Mouse (Mus musculus): ENCODE data around the gene Babam2. TPM values are rescaled to one million over a fixed set of nuclear protein-coding genes. Genes with fewer than 3 reads are reported as not detected.
"Not testable (repeated sequence)": the region's sequence is repeated elsewhere in the genome, so short reads cannot be mapped to it uniquely, and the experiment has no call there.

Babam2 gene
- total RNA-seq, 2 experiments from 2014 or later, result 41.3 to 44.5 TPM

DNA sequence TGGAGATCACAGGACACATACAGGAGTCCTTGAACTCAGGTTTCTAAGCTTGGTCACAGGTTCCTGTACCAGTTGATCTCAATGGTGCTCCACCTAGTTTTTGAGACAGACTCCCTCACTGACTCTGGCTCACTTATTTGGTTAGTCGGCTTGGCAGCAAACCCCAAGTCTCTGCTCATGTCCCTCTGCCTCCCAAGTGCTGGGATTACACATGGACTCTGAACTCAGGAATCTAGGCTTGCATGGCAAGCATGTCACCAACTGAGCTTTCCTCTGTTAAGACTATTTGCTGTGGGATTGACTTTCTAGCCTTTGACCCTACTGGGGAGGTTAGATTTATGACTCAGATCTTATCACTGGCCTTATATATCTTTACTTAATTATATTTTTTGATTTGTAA lies 65.3 kb downstream of the Babam2 start:
- intact Hi-C loops (cut with DNase I), result loop anchor here (10.0 kb wide), 1 partner anchor 122 kb away; no protein-coding TSS in a partner anchor
- DNase-seq (ENCODE audit: low spot score in 2 of 2), result no peak

DNA sequence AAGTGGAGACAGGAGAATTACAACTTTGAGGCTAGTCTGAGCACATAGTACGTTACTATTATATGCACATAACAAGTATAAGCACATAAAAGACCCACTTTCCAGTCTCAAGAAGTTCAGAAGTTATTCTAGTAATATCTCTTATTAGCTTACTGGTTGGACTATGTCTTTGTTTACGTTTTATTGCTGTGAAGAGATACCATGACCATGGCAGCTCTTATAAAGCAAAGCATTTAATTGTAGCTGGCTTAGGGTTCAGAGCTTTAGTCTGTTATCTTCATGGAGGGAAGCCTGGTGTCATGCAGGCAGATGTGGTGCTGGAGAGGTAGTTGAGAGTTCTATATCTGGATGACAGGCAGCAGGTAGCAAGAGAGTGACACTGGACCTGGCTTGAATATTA lies 68.3 kb downstream of the Babam2 start:
- intact Hi-C loops (cut with DNase I), result loop anchor here (10.0 kb wide), 1 partner anchor 119 kb away; no protein-coding TSS in a partner anchor
- no peak for DNase-seq (ENCODE audit: low spot score in 2 of 2)

DNA sequence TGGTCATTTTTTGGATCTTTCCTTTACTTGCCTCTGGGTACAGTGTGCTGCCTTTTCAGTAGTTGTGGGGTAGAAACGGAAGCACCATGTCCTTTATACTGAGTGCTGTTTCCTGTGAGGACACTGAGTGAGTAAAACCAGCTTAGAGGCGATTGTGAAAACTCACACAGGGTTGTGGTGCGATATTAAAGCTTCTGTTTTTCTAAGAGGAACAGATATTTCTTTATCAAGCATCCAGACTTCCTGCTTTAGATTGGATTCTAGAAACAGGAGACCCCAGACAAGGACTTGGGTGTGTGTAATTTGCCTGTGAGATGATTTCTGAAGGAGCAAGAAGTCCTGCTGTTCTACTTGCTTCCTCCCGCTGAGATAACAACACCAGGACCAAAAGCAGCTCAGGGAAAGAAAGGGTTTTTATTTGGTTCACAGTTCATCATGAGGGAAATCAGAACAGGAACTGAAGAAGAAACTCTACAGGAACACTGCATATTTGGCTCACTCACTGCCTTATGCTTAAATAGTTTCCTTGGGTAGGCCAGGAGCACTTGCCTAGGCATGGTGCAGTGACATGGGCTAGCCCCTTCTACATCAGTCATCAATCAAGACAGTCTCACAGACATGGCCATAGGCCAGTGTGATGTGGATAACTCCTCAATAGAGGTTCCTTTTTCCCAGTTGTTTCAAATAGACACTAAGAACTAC lies 69.5 kb downstream of the Babam2 start:
- peak in 1 of 2 experiments; percentile 9 for DNase-seq (ENCODE audit: low spot score in 2 of 2)
- intact Hi-C loops (cut with DNase I), result loop anchor here (10.0 kb wide), 1 partner anchor 118 kb away; no protein-coding TSS in a partner anchor

DNA sequence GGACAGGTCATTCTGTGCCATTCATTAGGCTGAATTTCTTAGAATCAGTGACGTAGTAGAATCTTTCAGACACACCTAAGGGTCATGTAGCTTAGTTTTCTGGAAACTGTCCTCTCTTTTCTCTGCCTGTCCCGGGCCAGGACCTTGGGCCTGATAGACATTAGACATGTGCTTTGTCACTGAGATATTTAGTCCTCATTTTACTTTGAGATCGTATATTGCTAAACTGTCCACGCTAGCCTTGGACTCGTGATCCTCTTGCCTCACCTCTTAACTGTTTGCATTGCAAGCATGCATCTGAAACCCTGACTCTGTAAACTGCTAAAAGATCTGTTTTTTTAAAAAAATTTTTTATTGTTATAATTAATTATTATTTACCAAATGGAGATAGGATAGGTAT lies 74.0 kb downstream of the Babam2 start:
- DNase-seq (ENCODE audit: low spot score in 2 of 2), result no peak
- intact Hi-C loops (cut with DNase I), result no loop called here

DNA sequence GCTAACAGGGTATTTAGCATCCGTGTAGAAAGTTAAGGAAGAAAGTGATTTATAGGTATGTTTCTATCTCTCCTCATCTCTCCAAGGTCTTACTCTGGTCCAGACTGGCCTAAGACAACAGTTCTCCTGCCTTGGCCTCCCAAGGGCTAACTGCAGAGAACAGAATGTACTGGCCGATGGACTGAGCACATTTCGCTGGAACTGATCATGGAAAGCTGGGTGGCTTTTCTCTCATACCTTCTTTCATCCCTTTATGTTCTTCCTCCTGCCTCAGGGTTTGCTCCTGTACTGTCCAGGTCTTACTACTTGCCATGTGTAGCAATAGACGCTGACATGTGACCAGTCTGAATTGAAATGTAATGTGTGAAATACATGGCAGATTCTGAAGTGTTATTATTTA lies 74.4 kb downstream of the Babam2 start:
- intact Hi-C loops (cut with DNase I), result no loop called here
- no peak for DNase-seq (ENCODE audit: low spot score in 2 of 2)

DNA sequence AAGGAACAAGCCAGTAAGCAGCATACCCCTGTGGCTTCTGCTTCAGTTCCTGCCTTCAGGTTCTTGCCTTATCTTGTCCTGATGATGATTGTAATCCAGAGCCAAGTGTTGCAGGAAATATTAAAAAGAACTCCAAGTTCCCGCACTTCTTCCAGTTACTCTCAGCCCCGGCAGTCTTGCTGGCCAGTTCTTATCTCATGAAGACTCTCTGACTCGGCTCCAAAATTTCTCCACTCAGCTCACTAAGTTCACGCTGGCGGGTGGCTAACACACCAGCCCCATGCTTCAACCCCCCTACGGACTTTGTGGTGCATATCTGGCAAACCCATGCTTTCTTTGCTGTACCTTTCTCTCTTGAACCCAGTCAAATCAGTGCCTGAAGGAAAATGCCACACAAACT lies 77.5 kb downstream of the Babam2 start:
- intact Hi-C loops (cut with DNase I), result no loop called here
- DNase-seq (ENCODE audit: low spot score in 2 of 2), result no peak

DNA sequence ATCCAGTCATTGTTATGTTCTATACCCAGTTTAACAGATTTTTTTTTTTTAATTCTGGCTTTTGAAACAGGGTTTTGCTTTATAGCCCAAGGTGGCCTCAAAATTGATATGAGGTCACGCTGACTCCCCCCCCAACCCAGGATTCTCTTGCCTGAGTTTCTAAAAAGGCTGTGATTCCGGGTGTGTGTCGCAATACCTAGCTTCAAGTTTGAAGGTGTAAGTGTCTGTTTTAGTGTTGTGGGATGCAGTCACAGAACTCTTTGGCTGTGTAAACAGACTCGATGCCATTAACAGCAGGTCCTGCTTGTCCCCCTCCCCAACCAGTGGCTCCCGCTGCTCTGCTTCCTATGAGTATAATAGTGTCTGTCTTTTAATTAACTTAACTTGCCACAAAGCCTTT lies 84.1 kb downstream of the Babam2 start:
- DNase-seq (ENCODE audit: low spot score in 2 of 2), result no peak
- intact Hi-C loops (cut with DNase I), result no loop called here

DNA sequence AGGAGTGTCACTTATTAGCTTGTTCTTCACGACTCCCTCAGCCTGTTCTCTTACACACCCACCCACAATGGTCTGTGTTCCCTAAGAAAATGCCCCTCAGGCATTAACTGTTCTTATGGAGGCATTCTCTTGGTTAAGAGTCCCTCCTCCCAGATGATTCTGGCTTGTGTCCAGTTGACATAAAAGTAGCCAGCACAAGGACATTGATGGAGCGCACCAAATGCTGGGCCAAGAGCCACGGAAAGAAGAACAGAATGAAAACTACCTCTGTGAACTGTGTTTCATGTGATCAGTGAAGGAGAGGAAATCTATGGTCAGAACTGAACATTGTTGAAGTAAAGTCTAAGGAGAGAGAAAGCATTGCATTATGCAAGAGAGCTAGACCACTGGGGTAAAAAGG lies 89.7 kb downstream of the Babam2 start:
- intact Hi-C loops (cut with DNase I), result no loop called here
- no peak for DNase-seq (ENCODE audit: low spot score in 2 of 2)

DNA sequence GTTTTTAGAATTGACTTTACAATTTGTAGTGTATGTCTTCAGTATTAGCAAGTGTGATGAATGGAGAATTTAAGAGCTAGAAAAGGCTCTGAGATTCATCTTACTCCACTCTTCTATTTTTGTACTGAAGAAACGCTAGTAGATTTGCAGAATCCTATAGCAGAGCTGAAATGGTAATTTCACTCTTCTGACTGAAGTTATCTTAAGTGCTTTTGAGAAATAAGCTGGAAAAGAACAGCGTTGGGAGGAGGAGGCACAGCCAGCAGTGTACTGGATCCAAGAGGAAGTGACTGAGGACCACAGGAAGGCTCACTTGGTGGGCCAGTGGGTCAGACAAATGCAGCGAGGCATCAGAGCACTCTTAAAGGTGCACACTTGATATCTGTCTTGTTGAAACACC lies 90.1 kb downstream of the Babam2 start:
- intact Hi-C loops (cut with DNase I), result no loop called here
- DNase-seq (ENCODE audit: low spot score in 2 of 2), result peak in 1 of 2 experiments; percentile 12

DNA sequence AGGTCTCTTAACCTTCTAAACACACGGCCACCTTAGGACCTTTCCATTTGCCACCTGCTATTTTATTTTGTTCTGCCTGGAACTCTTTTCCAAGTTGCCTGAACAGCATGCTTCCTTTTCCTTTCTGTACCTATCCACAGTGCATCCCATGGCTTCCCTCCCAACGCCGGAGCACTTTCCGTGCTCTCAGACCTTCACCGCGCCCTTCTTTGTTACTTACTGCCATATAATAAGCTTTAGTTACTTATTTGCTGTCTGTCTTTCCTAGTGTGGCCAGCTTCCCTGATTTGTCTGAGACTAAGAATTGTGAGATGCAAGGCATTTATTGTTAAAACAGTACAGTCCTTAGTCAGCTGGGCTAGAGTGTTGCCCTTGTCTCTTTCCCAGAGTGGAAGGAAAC lies 94.9 kb downstream of the Babam2 start:
- DNase-seq (ENCODE audit: low spot score in 2 of 2), result no peak
- intact Hi-C loops (cut with DNase I), result no loop called here

DNA sequence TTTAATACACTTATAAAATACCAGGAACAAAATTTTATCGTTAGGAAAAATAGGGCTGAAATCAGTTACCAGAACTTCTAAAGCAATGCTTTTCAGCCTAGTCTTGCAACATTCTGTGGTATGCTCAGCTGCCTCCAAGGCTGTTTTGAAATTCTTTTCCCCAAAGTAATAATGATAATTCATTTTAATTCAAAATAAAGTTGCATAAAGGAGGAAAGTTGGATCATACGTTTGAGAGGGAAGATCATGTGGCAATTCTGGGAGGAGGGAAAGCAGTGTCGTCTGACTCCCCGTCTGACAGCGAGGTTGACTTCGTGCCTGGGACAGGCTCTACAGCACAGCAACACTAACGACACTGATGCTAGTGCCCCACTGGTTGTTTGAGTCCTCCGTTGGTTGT lies 95.4 kb downstream of the Babam2 start:
- intact Hi-C loops (cut with DNase I), result no loop called here
- DNase-seq (ENCODE audit: low spot score in 2 of 2), result no peak

DNA sequence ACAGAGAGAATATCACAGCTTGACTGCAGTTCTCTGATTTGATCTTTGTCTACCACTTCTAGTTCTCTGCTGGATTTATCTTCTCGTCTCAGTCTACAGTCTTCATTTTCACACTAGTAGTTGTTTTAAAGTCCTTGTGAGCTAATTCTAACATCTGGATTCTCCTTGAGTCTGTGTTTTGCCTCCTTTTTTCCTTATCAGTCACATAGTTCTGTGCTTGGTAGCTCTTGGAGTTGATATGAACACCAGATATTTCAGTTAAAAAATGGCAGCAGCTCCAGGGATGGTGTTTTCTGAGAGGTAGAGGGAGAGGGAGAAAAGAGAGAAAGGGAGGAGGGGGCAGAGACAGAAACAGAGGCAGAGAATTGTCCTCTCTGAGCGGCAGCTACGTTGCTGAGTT lies 97.9 kb downstream of the Babam2 start:
- no peak for DNase-seq (ENCODE audit: low spot score in 2 of 2)
- intact Hi-C loops (cut with DNase I), result no loop called here

DNA sequence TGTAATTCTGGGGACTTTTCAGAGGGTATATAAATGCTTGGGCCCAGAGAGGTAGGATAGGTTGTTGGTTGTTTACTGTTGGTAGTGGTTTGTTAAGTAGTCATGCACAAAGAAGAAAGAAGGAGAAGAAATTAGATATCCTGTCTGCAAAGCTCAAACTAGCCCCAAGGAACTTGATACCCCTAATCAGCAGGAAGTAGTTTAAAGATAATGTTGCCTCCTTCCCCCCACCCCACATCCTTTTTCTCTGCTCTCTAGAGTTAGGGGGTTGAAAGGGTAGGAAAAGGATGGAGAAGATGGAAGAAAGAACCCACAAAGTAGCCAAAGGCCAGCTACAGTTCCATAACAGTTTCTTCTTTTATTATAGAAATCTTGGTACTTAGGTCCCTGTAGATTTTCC lies 99.5 kb downstream of the Babam2 start:
- intact Hi-C loops (cut with DNase I), result no loop called here
- DNase-seq (ENCODE audit: low spot score in 2 of 2), result no peak

DNA sequence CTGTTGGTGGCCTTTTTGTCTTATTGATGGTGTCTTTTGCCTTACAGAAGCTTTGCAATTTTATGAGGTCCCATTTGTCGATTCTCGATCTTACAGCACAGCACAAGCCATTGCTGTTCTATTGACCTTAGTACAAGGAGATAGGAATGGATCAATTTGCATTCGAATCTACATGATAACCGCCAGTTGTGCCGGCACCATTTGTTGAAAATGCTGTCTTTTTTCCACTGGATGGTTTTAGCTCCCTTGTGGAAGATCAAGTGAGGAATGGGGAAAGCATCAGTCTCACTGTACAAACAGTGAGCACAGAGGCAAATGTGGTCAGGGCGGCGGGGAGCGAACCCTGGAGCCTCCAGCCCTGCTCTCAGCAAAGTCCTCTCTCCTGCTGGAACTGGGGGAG lies 106.7 kb downstream of the Babam2 start:
- intact Hi-C loops (cut with DNase I), result not testable (repeated sequence)

DNA sequence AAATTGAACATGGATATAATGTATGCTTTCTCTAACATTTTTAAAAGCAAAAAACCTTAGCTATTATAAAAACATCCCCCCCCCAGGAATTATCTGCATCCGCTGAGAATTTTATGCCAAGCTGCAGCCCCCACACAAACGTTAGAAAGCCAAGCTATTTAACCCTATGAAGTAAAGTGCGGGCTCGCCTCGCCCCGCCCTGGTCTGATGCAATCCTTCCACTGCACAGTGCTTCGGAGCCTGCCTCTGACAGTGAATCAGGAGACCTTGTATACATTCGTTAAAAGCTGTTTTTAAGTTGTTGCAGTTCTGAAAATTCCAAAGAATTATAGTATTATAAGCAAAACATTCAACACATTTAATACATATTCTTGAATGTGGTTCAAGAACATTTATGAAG lies 107.3 kb downstream of the Babam2 start:
- intact Hi-C loops (cut with DNase I), result no loop called here
- no peak for DNase-seq (ENCODE audit: low spot score in 2 of 2)

More for the DNA sequence above, 106.7 kb downstream of the Babam2 start:
- DNase-seq (ENCODE audit: low spot score in 2 of 2), result not testable (repeated sequence)

DNA sequence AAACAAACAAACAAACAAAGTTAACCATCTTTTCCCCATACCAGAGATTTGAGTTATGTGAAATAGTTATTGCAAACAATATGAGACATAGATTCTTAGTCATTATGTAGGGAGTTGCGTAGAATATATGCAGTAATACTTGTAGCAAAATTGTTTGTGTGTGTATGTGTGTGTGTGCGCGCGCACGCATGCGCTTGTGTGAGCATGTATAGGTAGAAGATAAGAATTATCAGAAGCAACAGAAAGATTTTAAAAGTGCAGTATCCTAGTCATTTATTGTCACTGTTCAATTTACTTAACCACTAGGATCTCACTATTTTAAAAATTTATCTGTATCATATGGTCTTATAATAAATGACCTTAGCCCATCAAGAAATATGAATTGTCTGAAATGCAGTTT lies 109.8 kb downstream of the Babam2 start:
- intact Hi-C loops (cut with DNase I), result no loop called here
- DNase-seq (ENCODE audit: low spot score in 2 of 2), result no peak

DNA sequence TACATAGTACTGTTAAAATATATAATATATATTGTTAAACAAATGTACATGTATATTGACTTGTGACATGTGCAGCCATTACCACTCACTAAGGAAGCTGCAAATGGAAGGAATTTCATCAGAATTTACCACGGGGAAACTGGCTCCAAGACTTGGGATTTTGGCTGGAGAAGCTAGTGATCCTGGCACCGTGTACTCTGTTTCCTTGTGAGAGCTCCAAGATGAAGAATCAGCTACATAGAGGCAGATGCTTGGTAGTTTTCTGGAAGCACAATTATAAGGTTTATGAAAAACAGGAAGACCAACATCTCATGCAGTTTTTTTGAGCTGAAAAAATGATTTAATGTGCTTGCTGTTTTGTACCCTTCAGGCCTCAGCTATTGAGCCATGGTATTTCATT lies 110.8 kb downstream of the Babam2 start:
- DNase-seq (ENCODE audit: low spot score in 2 of 2), result peak in 1 of 2 experiments; percentile 17

DNA sequence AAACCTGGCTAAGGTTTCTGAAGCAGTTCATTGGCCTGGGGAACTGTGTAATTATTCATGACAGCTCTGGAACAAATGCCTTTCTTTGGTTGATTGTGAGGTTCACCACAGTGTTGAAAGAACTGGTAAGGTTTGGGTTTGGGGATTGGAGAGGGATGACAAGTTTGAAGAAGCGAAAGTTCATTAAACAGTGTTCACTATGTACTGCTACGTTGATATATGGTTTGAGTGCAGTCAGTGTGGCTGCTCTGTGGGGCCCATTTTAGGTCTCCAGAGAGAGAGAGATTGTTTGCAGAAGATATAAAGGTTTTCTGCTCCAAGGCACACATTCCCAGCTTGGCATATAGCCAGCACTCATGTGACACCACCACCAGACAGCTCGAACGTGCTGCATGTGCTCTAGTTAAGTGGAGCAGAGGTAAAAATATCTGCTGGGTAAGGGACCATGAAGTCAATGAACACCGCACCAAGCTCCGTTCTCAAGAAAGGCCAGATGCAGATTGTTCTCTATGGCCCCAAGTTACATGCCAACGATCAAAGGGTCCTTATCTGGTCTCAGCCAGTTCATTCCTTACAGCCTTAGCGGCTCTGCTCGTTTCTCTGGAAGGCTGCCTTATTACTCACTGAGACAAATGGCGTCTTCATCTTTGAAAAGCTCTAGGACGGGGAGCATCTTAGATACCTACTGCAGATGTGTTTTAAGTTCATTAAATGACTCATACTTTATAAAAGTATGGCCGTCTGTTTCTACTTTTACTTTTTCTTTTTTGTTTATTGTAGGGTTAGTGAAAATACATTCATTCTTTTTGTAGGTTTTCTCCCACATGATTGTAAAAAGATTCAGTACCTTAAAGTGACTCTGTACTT lies 113.5 kb downstream of the Babam2 start:
- intact Hi-C loops (cut with DNase I), result no loop called here
- DNase-seq (ENCODE audit: low spot score in 2 of 2), result peak; percentile 42 to 56

More for the DNA sequence above, 110.8 kb downstream of the Babam2 start:
- intact Hi-C loops (cut with DNase I), result no loop called here

DNA sequence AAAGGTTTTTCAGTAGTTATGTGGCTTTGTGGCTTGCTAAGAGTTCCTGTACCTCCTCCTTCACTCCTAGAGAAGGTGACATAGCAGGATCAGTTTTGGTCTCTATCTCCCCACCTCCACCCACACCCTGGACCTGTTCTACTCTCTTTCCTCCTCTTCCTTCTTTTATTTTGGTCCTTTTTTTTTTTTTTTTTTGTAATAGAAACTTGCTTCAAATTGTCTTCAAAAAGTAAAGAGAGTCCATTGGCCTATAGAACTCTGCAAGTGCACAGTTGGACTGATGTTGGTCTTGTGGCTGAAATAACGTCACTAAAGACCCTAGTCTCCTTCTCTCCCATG lies 114.1 kb downstream of the Babam2 start:
- no peak for DNase-seq (ENCODE audit: low spot score in 2 of 2)
- intact Hi-C loops (cut with DNase I), result no loop called here

DNA sequence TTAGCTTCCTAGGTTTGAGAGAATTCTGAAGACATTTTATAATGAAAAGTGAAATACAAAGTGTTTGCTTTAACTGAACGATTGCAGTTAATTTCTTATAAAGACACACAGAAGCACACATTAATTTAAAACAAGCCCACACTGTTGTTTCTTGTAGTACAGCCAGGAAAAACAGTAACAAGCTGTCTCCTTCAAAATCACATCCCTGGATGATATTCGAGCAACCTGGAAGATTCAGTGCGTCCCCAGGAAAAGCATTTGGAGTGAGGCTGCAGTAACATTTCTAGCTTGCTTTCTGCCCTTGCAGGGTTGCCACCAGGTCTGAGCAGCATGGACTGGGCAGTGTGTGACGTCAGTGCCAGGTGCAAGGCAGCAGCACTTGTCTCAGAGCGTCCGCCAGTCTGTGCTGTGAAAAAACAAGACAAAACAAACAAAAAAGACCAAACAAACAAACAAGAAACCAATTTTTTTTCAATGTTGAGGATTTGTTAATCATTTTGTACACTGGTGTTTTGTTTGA lies 115.7 kb downstream of the Babam2 start:
- intact Hi-C loops (cut with DNase I), result no loop called here
- DNase-seq (ENCODE audit: low spot score in 2 of 2), result no peak

DNA sequence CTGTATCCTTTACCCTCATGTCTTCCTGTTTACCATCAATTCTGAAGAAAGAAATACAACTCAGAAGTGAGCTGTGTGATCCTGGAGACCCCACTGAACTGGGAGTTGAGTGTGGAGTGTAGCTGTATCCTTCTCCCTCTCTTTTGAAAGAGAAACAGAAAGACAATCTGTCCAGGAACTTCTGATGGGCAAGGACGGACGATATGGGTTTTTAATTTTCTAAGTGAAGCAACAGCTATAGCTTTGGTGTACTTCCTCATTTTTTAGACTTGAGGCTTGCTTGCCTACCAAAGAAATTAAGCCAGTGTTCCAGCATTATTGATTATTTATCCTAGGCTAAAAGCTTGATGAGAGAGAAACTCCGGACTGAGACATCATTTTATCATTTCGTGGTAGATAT lies 116.6 kb downstream of the Babam2 start:
- intact Hi-C loops (cut with DNase I), result no loop called here
- no peak for DNase-seq (ENCODE audit: low spot score in 2 of 2)
